Mouse (Mus musculus): Measurements from ENCODE around the gene Spryd7. TPM values are rescaled to one million over a fixed set of nuclear protein-coding genes. Genes with fewer than 3 reads are reported as not detected.

Spryd7 gene
- total RNA-seq, 2 experiments from 2014 or later = 37.4 to 39.4 TPM

GRCm38 (mm10) chr14:61536631-61537264 is 19.9 kb downstream of the Spryd7 start:
- no peak for DNase-seq (ENCODE audit: low spot score in 2 of 2)

DNA sequence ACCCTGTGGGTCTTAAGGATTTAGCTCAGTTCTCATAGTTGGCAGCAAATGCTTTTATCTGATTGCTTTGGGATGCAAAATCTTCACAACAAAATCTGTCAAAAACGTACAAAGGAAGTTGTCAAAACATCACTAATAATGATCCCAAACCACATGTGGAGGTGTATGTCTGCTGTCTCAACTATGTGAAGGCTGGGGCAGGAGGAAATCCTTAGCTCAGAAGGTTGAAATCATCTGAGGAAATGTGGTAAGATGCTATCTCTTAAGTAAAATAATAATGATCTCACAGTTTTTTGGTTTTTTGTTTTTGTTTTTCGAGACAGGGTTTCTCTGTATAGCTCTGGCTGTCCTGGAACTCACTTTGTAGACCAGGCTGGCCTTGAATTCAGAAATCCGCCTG is 20.9 kb downstream of the Spryd7 start:
- no peak for DNase-seq (ENCODE audit: low spot score in 2 of 2)

DNA sequence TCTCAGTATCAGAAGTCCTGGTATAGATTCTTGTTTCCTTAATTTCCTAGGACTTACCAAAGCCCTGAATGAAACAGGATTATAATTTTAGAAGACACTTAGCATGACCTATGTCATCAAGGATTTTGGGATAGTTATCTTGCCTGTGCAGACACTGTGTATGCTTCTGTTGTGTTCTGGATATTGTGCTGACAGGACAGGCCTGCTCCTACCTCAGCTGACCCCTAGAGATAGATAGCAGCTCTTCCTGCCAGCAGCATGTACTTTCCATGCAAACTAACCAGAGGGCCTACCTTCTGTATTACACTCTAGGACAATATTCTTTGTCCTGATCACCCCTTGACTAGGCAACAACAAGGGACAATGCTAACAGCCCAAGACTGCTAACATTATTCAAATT is 25.7 kb downstream of the Spryd7 start:
- DNase-seq (ENCODE audit: low spot score in 2 of 2) = no peak

GRCm38 (mm10) chr14:61530396-61530795 is 26.3 kb downstream of the Spryd7 start:
- DNase-seq (ENCODE audit: low spot score in 2 of 2) = no peak

GRCm38 (mm10) chr14:61529533-61529932 is 27.2 kb downstream of the Spryd7 start:
- DNase-seq (ENCODE audit: low spot score in 2 of 2) = no peak

DNA sequence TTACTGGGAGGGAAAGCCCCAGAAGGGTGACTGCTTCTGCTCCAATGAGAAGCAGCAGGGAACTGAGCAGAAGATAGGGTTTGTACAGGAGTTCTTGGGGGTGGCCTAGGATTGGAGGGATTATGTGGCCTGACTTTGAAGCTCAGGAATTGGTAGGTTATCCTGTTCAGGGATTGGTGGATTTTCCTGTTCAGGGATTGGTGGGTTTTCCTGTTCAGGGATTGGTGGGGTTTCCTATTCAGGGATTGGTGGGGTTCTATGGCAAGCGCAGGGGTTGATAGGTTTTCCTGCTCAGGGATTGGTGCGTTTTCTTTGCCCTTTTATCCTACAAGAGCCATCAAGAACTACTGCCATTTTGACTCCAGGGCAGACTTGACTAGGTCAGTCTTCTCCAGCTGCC is 30.7 kb downstream of the Spryd7 start:
- DNase-seq (ENCODE audit: low spot score in 2 of 2) = no peak

DNA sequence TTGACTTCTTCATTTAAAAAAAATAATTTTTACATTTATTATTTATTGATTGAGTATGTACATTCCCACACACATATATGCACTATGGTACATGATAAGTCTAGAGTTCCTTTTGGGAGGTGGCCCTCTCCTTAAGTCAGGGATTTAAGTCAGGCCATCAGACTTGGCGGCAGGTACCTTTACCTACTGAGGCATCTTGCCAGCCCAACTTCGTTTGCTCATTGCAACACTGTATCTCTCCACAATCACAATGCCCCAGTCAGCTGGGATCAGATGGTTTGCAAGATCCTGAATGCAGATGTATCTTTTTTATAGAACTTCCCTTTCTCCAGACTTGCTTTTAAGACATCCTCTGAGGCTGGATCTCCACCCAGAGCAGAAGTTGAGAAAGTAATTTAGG is 32.9 kb downstream of the Spryd7 start:
- no peak for DNase-seq (ENCODE audit: low spot score in 2 of 2)

DNA sequence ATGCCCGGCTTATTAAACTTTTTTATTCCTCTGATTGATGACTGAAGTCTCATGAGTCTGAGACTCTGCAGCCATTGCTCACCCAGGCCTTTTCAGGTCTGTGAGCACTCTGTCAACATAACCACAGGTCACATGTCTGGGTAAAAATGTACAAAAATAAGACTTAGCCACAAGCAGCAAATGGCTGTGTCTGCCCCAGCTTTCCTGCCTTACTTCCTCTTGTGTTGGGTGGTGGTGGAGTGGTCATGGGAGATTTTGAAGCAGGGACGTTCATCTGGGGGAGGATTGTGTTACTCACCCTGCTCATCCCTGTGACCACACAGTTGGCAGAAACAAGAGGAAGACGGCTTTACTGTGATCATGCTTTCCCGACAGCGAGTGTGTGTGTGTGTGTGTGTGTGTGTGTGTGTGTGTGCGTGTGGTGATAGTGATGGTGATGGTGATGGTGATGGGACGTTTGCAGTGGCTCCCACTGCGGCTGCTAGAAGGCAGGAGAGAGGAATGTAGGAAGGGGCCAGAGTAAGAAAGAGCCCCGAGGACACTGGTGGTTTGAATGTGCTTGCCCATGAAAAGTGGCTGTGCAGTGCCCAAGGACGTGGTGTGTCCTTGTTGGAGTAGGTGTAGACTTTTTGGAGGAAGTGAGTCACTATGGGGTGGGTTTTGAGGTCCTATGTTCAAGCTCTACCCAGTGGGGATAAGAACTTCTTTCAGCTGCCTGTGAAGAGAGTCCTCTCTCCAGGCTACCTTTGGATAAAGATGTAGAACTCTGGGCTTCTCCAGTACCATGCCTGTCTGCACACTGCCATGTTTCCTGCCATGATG is 37.8 kb downstream of the Spryd7 start:
- DNase-seq (ENCODE audit: low spot score in 2 of 2) = no peak

DNA sequence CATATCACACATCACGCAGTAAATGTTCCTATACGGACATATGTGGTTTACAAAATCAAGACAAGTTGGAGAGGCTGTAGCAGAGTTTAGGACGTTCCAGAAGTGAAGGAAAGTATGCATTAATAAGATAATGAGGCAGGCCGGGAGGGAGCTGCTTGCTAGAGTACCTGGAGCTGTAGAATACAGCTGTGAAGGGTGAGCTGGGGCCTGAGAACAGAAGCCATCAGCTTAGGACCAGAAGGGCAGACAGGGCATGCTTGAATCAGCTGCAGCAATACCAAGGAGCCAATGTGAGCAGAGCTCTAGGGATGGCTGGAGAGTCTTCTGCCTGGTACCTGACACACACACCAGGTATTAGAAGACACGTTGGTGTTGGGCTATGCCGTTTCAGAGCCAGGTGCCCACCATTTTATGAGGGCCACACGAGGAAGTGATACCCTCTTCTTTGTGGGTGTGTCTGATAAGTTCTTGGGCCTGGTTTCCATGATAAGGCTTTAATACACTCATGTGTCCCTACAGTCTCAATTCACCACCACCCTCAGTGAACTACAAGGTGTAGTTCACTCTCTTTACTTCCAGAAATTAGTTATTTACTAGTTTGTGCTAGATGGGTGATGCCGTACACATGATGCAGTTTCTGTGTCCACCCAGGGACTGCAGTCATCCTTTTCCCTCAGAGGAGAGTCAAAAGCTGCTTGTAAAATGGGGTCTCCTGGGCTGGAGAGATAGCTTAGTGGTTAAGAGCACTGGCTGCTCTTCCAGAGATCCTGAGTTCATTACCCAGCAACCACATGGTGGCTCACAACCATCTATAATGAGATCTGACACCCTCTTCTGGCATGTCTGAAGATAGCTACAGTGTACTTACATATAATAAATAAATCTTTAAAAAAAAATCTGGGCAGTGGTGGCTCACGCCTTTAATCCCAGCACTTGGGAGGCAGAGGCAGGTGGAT is 39.9 kb downstream of the Spryd7 start:
- DNase-seq (ENCODE audit: low spot score in 2 of 2) = no peak

- no peak for DNase-seq (ENCODE audit: low spot score in 2 of 2)
Measured at GRCm38 (mm10) chr14:61511494-61511893, 45.2 kb downstream of the Spryd7 start.

DNA sequence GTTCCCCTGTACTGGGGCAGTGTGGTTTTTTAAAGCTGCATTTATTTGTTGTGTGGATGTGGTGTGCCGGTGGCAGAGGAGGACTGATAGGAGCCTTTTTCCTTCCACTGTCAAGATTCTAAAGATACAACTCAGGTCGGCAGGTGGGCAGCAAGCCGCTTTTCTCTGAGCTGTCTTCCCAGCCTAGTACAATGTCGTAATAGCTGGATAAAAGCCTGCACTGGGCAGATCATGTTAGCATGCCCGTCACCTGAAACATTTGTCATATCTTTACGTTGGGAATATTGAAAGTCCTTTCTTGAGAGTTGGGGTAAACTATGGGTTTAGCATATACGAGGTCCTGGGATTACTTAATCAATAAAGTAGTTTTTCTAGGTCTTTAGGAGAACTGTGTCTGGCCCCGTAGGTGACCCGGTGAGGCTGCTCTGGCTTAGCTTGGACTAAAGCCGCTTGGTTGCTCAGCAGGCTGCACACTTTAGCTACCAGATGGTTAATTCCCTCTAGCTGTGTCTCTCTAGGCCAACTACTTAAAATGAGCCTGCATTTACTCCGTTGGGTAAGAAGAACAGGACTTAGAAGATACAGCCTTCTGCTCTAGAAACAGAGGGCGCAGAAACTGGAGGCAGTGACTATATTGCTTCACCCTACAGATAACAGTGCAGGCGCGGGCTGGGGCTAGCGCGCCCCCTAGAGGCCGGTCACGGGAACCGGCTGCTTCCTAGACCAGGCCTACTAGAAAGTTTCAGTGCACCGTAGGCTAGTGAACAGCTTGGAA is 58.8 kb downstream of the Spryd7 start:
- peak; percentile 55 to 70 for DNase-seq (ENCODE audit: low spot score in 2 of 2)

DNA sequence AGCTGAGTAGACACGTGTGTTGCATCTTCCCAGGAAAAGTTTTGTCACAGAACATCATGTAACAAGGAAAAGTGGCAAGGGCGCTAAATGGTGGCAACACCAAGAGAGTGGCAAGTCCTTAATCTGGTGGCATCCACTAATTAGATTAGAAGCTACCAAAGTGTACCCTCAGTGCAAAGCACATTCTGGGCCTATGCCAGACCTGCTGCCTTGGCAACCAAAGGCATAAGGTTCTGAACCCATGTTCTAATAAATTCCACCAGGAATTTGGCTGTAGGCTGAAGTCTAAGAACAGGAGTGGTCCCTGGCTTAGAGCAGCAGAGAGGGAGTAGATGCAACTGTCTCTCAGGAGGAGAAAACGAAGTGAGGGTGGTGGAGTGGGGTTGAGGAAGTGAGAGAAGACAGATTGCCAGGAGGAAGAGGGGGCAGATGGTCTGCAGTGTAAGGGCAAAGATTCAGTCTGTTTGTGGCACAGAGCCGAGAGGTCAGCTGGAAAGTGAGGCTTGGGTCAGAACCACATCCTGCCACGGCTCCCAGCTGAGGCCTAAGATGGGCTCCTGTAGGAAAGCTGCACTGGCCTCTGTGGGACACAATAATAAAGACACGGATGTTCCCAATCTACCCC is 63.1 kb downstream of the Spryd7 start:
- peak in 1 of 2 experiments; percentile 24 for DNase-seq (ENCODE audit: low spot score in 2 of 2)

Other genes with a start within 250 kb of the Spryd7 start
- gene Arl11, start 247.1 kb downstream of the Spryd7 start, total RNA-seq (2021) = under 1 TPM; 0.45 to 0.65 TPM
- gene Ebpl, start 196.4 kb downstream of the Spryd7 start, total RNA-seq (2021) = 1 to 10 TPM; 5.0 to 5.6 TPM
- 10 to 100 TPM; 68.1 to 70.1 TPM for gene Kpna3, start 117.0 kb downstream of the Spryd7 start, total RNA-seq (2021)
- 10 to 100 TPM; 12.4 to 14.0 TPM for gene Trim13, start 41.4 kb upstream of the Spryd7 start, total RNA-seq (2021)
- 1 to 10 TPM; 1.0 to 1.3 TPM for gene Kcnrg, start 50.6 kb upstream of the Spryd7 start, total RNA-seq (2021)